Mouse (Mus musculus): Measurements from ENCODE around the gene Elk3. TPM values are rescaled to one million over a fixed set of nuclear protein-coding genes. Genes with fewer than 3 reads are reported as not detected.

Gene Elk3
- polyA plus RNA-seq, 1 experiment from 2014 or later: 14.2 TPM

- no peak for TF ChIP-seq CTCF (IDR thresholded peaks at IDR 0.05; ENCODE audit: low read depth)
- H3K27ac ChIP-seq (ENCODE audit: low read depth, low read length): no peak overlapping the region
- H3K4me3 ChIP-seq (ENCODE audit: low read depth, low read length): no peak overlapping the region
- ATAC-seq: no peak
- WGBS: 58% methylated on average over 12 of the region's 12 CpGs
- H3K4me1 ChIP-seq (replicated peaks; ENCODE audit: control insufficient read depth, insufficient read depth, low read length): no peaks in the 10 kb centered on the region
- no peaks in the 10 kb centered on the region for H3K27me3 ChIP-seq (replicated peaks; ENCODE audit: control insufficient read depth, insufficient read depth, low read length)
- H3K9me3 ChIP-seq (ENCODE audit: control insufficient read depth): no peaks in the 10 kb centered on the region
- H3K4me2 ChIP-seq (replicated peaks; ENCODE audit: low read depth): no peak overlapping the region
- H3K9ac ChIP-seq (ENCODE audit: low read depth, low read length): no peak overlapping the region
- no peaks in the 10 kb centered on the region for H3K36me3 ChIP-seq (ENCODE audit: control insufficient read depth, insufficient read depth)
Observed at GRCm38 (mm10) chr10:93325804-93326740, 15.1 kb upstream of the Elk3 start.

GRCm38 (mm10) chr10:93325369-93325768 lies 14.4 kb upstream of the Elk3 start:
- TF ChIP-seq CTCF (IDR thresholded peaks at IDR 0.05; ENCODE audit: low read depth): no peak
- Histone ChIP-seq H3K27ac (ENCODE audit: low read depth, low read length) (no peak overlapping the region), H3K9me3 (ENCODE audit: control insufficient read depth) (no peaks in the 10 kb centered on the region), H3K4me1 (replicated peaks; ENCODE audit: control insufficient read depth, insufficient read depth, low read length) (no peaks in the 10 kb centered on the region), H3K27me3 (replicated peaks; ENCODE audit: control insufficient read depth, insufficient read depth, low read length) (no peaks in the 10 kb centered on the region), H3K9ac (ENCODE audit: low read depth, low read length) (no peak overlapping the region), H3K4me2 (replicated peaks; ENCODE audit: low read depth) (no peak overlapping the region), H3K4me3 (ENCODE audit: low read depth, low read length) (no peak overlapping the region), H3K36me3 (ENCODE audit: control insufficient read depth, insufficient read depth) (no peaks in the 10 kb centered on the region)
- ATAC-seq: no peak
- WGBS: 70% methylated on average over 3 of the region's 3 CpGs

- WGBS: 90% methylated on average over 2 of the region's 2 CpGs
- no peak for TF ChIP-seq CTCF (IDR thresholded peaks at IDR 0.05; ENCODE audit: low read depth)
- no peak for ATAC-seq
Observed at GRCm38 (mm10) chr10:93324438-93324837, 13.5 kb upstream of the Elk3 start.

GRCm38 (mm10) chr10:93323659-93324058 lies 12.7 kb upstream of the Elk3 start:
- 98% methylated on average over 2 of the region's 2 CpGs for whole genome bisulfite sequencing
- no peak overlapping the region for H3K9ac ChIP-seq (ENCODE audit: low read depth, low read length)
- no peak overlapping the region for H3K27ac ChIP-seq (ENCODE audit: low read depth, low read length)
- no peaks in the 10 kb centered on the region for H3K27me3 ChIP-seq (replicated peaks; ENCODE audit: control insufficient read depth, insufficient read depth, low read length)
- no peak overlapping the region for H3K4me2 ChIP-seq (replicated peaks; ENCODE audit: low read depth)
- TF ChIP-seq CTCF (IDR thresholded peaks at IDR 0.05; ENCODE audit: low read depth): no peak
- H3K9me3 ChIP-seq (ENCODE audit: control insufficient read depth): no peaks in the 10 kb centered on the region
- no peak overlapping the region for H3K4me3 ChIP-seq (ENCODE audit: low read depth, low read length)
- no peaks in the 10 kb centered on the region for H3K4me1 ChIP-seq (replicated peaks; ENCODE audit: control insufficient read depth, insufficient read depth, low read length)
- ATAC-seq: no peak
- H3K36me3 ChIP-seq (ENCODE audit: control insufficient read depth, insufficient read depth): no peaks in the 10 kb centered on the region

More at GRCm38 (mm10) chr10:93324438-93324837, 13.5 kb upstream of the Elk3 start:
- H3K9ac ChIP-seq (ENCODE audit: low read depth, low read length): no peak overlapping the region
- no peaks in the 10 kb centered on the region for H3K36me3 ChIP-seq (ENCODE audit: control insufficient read depth, insufficient read depth)
- no peaks in the 10 kb centered on the region for H3K27me3 ChIP-seq (replicated peaks; ENCODE audit: control insufficient read depth, insufficient read depth, low read length)
- H3K4me2 ChIP-seq (replicated peaks; ENCODE audit: low read depth): no peak overlapping the region
- no peaks in the 10 kb centered on the region for H3K9me3 ChIP-seq (ENCODE audit: control insufficient read depth)
- no peaks in the 10 kb centered on the region for H3K4me1 ChIP-seq (replicated peaks; ENCODE audit: control insufficient read depth, insufficient read depth, low read length)
- no peak overlapping the region for H3K27ac ChIP-seq (ENCODE audit: low read depth, low read length)
- H3K4me3 ChIP-seq (ENCODE audit: low read depth, low read length): no peak overlapping the region

GRCm38 (mm10) chr10:93321763-93322162 lies 10.8 kb upstream of the Elk3 start:
- H3K4me2 ChIP-seq (replicated peaks; ENCODE audit: low read depth): no peak overlapping the region
- no peak for ATAC-seq
- H3K4me3 ChIP-seq (ENCODE audit: low read depth, low read length): no peak overlapping the region
- H3K9ac ChIP-seq (ENCODE audit: low read depth, low read length): no peak overlapping the region
- H3K4me1 ChIP-seq (replicated peaks; ENCODE audit: control insufficient read depth, insufficient read depth, low read length): no peaks in the 10 kb centered on the region
- no peak overlapping the region for H3K27ac ChIP-seq (ENCODE audit: low read depth, low read length)
- no peaks in the 10 kb centered on the region for H3K36me3 ChIP-seq (ENCODE audit: control insufficient read depth, insufficient read depth)
- TF ChIP-seq CTCF (IDR thresholded peaks at IDR 0.05; ENCODE audit: low read depth): no peak
- no peaks in the 10 kb centered on the region for H3K9me3 ChIP-seq (ENCODE audit: control insufficient read depth)
- H3K27me3 ChIP-seq (replicated peaks; ENCODE audit: control insufficient read depth, insufficient read depth, low read length): no peaks in the 10 kb centered on the region

GRCm38 (mm10) chr10:93320148-93320547 lies 9.2 kb upstream of the Elk3 start:
- no peaks in the 10 kb centered on the region for H3K9me3 ChIP-seq (ENCODE audit: control insufficient read depth)
- no peak overlapping the region for H3K4me3 ChIP-seq (ENCODE audit: low read depth, low read length)
- H3K36me3 ChIP-seq (ENCODE audit: control insufficient read depth, insufficient read depth): no peaks in the 10 kb centered on the region
- H3K27ac ChIP-seq (ENCODE audit: low read depth, low read length): no peak overlapping the region; the same call in 1 of the 2 replicates
- ATAC-seq: no peak
- H3K27me3 ChIP-seq (replicated peaks; ENCODE audit: control insufficient read depth, insufficient read depth, low read length): no peaks in the 10 kb centered on the region
- no peaks in the 10 kb centered on the region for H3K4me1 ChIP-seq (replicated peaks; ENCODE audit: control insufficient read depth, insufficient read depth, low read length)
- H3K4me2 ChIP-seq (replicated peaks; ENCODE audit: low read depth): no peak overlapping the region
- TF ChIP-seq CTCF (IDR thresholded peaks at IDR 0.05; ENCODE audit: low read depth): no peak
- 83% methylated on average over 4 of the region's 4 CpGs for WGBS
- H3K9ac ChIP-seq (ENCODE audit: low read depth, low read length): no peak overlapping the region
